Mouse (Mus musculus): ENCODE data around the gene Osbp. TPM values are rescaled to one million over a fixed set of nuclear protein-coding genes. Genes with fewer than 3 reads are reported as not detected.

Osbp gene
- total and polyA plus RNA-seq, 2 experiments from 2014 or later, result 5.1 to 43.2 TPM

DNA sequence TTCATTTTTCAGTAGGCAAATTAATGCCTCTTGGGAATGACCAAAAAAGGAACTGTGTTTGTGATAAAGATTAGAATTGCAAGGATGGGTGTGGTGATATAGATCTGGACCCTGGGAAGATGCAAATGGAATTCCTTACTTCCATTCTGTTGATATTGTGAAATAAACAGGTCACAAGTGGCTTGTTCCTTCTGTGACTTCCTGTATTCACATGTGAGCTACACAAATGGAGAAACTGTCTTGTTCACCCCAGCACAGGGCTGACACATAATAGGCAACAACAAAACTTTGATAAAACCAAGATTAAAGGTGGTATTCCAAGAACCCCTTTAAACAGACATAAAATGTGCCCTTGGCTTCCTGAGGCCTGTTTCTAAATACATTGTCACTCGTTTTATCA, 15.9 kb upstream of the Osbp start:
- WGBS, result 39% methylated on average over 1 of the region's 1 CpGs
- Histone ChIP-seq H3K27me3 (ENCODE audit: control insufficient read depth, insufficient read depth, low read length) (no peaks in the 10 kb centered on the region), H3K36me3 (replicated peaks; ENCODE audit: control insufficient read depth, insufficient read depth, low read length) (peaks cover 10% of the 10 kb centered on the region), H3K4me2 (ENCODE audit: low read depth, low read length) (no peak overlapping the region), H3K4me3 (ENCODE audit: low read depth, low read length) (no peak overlapping the region), H3K9ac (replicated peaks; ENCODE audit: low read depth, low read length) (no peak overlapping the region), H3K27ac (ENCODE audit: low read depth) (no peak overlapping the region), H3K4me1 (ENCODE audit: control insufficient read depth, insufficient read depth) (no peaks in the 10 kb centered on the region), H3K9me3 (replicated peaks; ENCODE audit: control insufficient read depth, low read length) (no peaks in the 10 kb centered on the region)
- TF ChIP-seq EP300 (IDR thresholded peaks at IDR 0.05; ENCODE audit: low read depth), result no peak
- TF ChIP-seq CTCF (IDR thresholded peaks at IDR 0.05; ENCODE audit: low read depth), result no peak
- ATAC-seq (ENCODE audit: insufficient read depth, low read depth) (no peak), DNase-seq (ENCODE audit: low spot score) (no peak)

DNA sequence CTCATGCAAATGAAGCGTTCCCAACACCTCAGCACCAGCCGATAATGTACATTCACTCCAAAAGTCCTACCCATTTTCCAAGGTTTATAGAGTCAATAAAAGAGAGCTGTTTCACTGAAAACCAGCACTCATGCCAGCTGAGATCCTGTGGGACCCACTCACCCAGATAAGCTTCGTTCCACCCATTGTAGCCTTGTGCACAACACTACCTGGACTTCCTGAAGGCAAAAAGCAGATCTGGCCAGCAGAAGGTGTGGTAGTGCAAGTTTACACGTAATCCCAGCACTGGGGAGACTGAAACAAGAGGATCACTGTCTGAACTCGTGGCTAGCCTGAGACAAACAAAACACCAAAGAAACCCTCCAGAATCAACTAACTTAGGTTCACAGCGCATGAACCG, 15.0 kb upstream of the Osbp start:
- no peak for DNase-seq (ENCODE audit: low spot score)

DNA sequence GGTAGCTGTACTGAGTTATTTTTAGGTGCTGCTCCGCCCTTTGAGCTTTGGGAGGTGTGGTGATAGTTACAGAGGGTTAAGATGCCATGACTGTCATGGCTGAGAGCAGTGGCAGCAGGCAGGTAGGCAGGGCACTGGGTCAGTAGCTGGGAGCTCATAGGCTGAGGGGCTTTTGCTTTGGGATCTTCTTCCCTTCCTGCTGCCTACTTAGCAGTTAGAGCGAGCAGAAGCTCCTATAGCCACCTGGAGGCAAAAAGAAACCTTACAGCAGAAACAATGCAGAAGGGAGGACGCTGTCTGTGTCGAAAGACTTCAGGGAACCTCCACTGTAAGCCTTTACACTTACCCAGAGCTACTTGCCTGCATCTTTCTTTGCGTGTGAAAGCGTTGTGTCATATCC, 11.5 kb upstream of the Osbp start:
- WGBS, result 40% methylated on average over 6 of the region's 6 CpGs

More for the DNA sequence above, 15.0 kb upstream of the Osbp start:
- Histone ChIP-seq H3K27me3 (ENCODE audit: control insufficient read depth, insufficient read depth, low read length) (no peaks in the 10 kb centered on the region), H3K4me1 (ENCODE audit: control insufficient read depth, insufficient read depth) (no peaks in the 10 kb centered on the region), H3K4me3 (ENCODE audit: low read depth, low read length) (no peak overlapping the region), H3K9me3 (replicated peaks; ENCODE audit: control insufficient read depth, low read length) (no peaks in the 10 kb centered on the region), H3K4me2 (ENCODE audit: low read depth, low read length) (no peak overlapping the region), H3K36me3 (replicated peaks; ENCODE audit: control insufficient read depth, insufficient read depth, low read length) (peaks cover 1% of the 10 kb centered on the region), H3K9ac (replicated peaks; ENCODE audit: low read depth, low read length) (no peak overlapping the region), H3K27ac (ENCODE audit: low read depth) (no peak overlapping the region)
- no peak for ATAC-seq (ENCODE audit: insufficient read depth, low read depth)
- WGBS, result 73% methylated on average over 7 of the region's 7 CpGs
- no peak for TF ChIP-seq EP300 (IDR thresholded peaks at IDR 0.05; ENCODE audit: low read depth)
- no peak for TF ChIP-seq CTCF (IDR thresholded peaks at IDR 0.05; ENCODE audit: low read depth)

DNA sequence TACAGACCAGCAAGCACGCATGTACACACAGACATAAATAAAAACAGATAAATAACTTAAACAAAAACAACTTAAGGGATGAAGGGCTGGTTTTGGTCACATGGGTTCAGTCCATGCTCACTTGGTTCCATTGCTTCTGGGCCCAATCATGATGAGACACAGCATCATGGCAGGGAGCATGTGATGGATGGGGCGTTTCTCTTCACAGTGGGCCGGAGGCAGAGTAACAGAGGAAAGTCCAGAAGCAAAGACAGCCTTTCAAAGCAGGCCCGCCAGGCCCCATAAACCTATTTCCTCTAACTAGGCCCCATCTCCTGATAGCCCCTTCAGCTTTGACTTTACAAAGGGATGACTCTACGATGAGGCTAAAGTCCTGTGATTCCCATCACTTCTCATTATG, 9.1 kb upstream of the Osbp start:
- Histone ChIP-seq H3K4me3 (ENCODE audit: low read depth, low read length) (no peak overlapping the region), H3K27ac (ENCODE audit: low read depth) (no peak overlapping the region), H3K9ac (replicated peaks; ENCODE audit: low read depth, low read length) (no peak overlapping the region), H3K36me3 (replicated peaks; ENCODE audit: control insufficient read depth, insufficient read depth, low read length) (no peaks in the 10 kb centered on the region), H3K4me2 (ENCODE audit: low read depth, low read length) (no peak overlapping the region), H3K9me3 (replicated peaks; ENCODE audit: control insufficient read depth, low read length) (no peaks in the 10 kb centered on the region), H3K27me3 (ENCODE audit: control insufficient read depth, insufficient read depth, low read length) (no peaks in the 10 kb centered on the region), H3K4me1 (ENCODE audit: control insufficient read depth, insufficient read depth) (no peaks in the 10 kb centered on the region)
- no peak for TF ChIP-seq CTCF (IDR thresholded peaks at IDR 0.05; ENCODE audit: low read depth)
- no peak for TF ChIP-seq EP300 (IDR thresholded peaks at IDR 0.05; ENCODE audit: low read depth)
- WGBS, result 88% methylated on average over 5 of the region's 5 CpGs
- DNase-seq (ENCODE audit: low spot score) (no peak), ATAC-seq (ENCODE audit: insufficient read depth, low read depth) (no peak)

More for the DNA sequence above, 11.5 kb upstream of the Osbp start:
- Histone ChIP-seq H3K9ac (replicated peaks; ENCODE audit: low read depth, low read length) (no peak overlapping the region), H3K27ac (ENCODE audit: low read depth) (no peak overlapping the region), H3K27me3 (ENCODE audit: control insufficient read depth, insufficient read depth, low read length) (no peaks in the 10 kb centered on the region), H3K4me2 (ENCODE audit: low read depth, low read length) (no peak overlapping the region), H3K9me3 (replicated peaks; ENCODE audit: control insufficient read depth, low read length) (no peaks in the 10 kb centered on the region), H3K4me3 (ENCODE audit: low read depth, low read length) (no peak overlapping the region), H3K36me3 (replicated peaks; ENCODE audit: control insufficient read depth, insufficient read depth, low read length) (no peaks in the 10 kb centered on the region), H3K4me1 (ENCODE audit: control insufficient read depth, insufficient read depth) (no peaks in the 10 kb centered on the region)
- no peak for ATAC-seq (ENCODE audit: insufficient read depth, low read depth)
- no peak for DNase-seq (ENCODE audit: low spot score)
- TF ChIP-seq EP300 (IDR thresholded peaks at IDR 0.05; ENCODE audit: low read depth) (no peak), CTCF (IDR thresholded peaks at IDR 0.05; ENCODE audit: low read depth) (no peak; the same call in 1 of the 2 replicates)

DNA sequence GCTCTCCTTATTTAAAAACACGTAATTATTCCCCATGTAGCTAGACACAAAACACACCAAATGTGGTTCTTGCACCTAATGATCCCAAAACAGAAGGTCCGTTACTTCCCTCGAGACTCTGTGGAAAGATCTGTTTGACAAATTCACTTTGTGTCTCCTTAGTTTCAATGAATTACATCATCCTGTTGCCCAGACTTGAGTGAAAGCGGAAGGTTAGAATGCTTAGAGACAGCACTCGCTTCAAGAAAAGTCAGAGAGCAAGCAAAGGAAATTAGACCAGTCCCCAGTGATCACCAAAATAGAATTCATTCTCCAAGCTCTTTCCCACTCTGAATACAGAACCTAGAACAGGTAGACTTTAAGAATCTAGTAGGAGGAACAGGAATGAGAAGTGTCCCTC, 8.3 kb upstream of the Osbp start:
- H3K4me2 ChIP-seq (ENCODE audit: low read depth, low read length), result no peak overlapping the region
- TF ChIP-seq CTCF (IDR thresholded peaks at IDR 0.05; ENCODE audit: low read depth) (no peak), EP300 (IDR thresholded peaks at IDR 0.05; ENCODE audit: low read depth) (no peak)
- H3K4me1 ChIP-seq (ENCODE audit: control insufficient read depth, insufficient read depth), result no peaks in the 10 kb centered on the region
- H3K27me3 ChIP-seq (ENCODE audit: control insufficient read depth, insufficient read depth, low read length), result no peaks in the 10 kb centered on the region
- H3K4me3 ChIP-seq (ENCODE audit: low read depth, low read length), result no peak overlapping the region
- no peaks in the 10 kb centered on the region for H3K9me3 ChIP-seq (replicated peaks; ENCODE audit: control insufficient read depth, low read length)
- no peak overlapping the region for H3K9ac ChIP-seq (replicated peaks; ENCODE audit: low read depth, low read length)
- 89% methylated on average over 5 of the region's 5 CpGs for WGBS
- ATAC-seq (ENCODE audit: insufficient read depth, low read depth) (no peak), DNase-seq (ENCODE audit: low spot score) (no peak)
- no peak overlapping the region for H3K27ac ChIP-seq (ENCODE audit: low read depth)
- H3K36me3 ChIP-seq (replicated peaks; ENCODE audit: control insufficient read depth, insufficient read depth, low read length), result no peaks in the 10 kb centered on the region

DNA sequence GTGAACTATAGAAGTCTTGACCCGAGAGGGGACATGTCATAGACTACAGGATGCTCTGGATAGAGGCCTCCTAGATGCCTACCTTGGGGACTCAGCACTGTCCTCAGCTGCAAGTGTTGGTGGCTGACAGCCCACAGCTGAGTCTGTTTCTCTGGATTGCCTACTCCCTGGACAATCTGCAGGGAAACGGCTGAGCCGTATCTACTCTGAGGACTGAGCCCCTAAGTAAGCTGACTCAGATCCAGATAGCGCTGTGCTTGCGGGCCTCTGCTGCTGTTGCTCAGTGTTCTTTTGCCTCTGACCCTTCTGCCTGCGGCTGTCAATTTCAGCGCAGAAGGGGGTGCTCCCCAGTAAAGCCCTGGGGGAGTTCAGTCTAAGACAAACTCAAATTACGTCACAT, 7.9 kb upstream of the Osbp start:
- Histone ChIP-seq H3K27me3 (ENCODE audit: control insufficient read depth, insufficient read depth, low read length) (no peaks in the 10 kb centered on the region), H3K36me3 (replicated peaks; ENCODE audit: control insufficient read depth, insufficient read depth, low read length) (no peaks in the 10 kb centered on the region), H3K9me3 (replicated peaks; ENCODE audit: control insufficient read depth, low read length) (no peaks in the 10 kb centered on the region), H3K4me2 (ENCODE audit: low read depth, low read length) (no peak overlapping the region), H3K9ac (replicated peaks; ENCODE audit: low read depth, low read length) (no peak overlapping the region), H3K4me1 (ENCODE audit: control insufficient read depth, insufficient read depth) (no peaks in the 10 kb centered on the region), H3K27ac (ENCODE audit: low read depth) (no peak overlapping the region), H3K4me3 (ENCODE audit: low read depth, low read length) (no peak overlapping the region)
- DNase-seq (ENCODE audit: low spot score) (no peak), ATAC-seq (ENCODE audit: insufficient read depth, low read depth) (no peak)
- WGBS, result 61% methylated on average over 8 of the region's 8 CpGs
- no peak for TF ChIP-seq CTCF (IDR thresholded peaks at IDR 0.05; ENCODE audit: low read depth)
